ENCODE assay signal across 15 mouse cellular contexts in the genomic region with DNA sequence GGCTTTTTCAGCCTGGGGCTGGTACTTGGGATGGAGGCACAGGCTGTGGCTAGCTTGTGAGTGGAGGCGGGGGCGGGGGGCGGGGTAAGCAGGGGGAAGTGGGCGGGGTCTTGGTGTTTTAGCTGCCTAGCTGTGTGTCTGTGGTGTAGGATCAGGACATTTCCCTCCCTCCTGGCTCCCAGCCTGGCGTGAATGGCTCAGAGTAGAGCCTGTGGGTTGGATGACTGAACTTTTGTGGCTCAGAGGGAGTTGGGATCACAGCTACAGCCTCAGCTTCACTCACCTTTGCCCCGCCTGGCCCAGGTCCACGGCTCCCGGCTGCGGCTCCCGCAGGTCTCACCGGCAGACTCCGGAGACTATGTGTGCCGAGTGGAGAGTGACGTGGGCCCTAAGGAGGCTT. TPM values are rescaled to one million over a fixed set of nuclear protein-coding genes. Genes with fewer than 3 reads are reported as not detected.
A peak's percentile ranks its signal among the peaks of the same experiment; 100 is the strongest.
DNase-seq lines count a peak whose midpoint lies in the region; ATAC-seq lines count a peak whose summit lies in the region.
"Had no signal": no experiment of that assay in that cellular context is flagged by ENCODE, and none has a peak within 500 bp of the region (broad histone marks: within the 10 kb centered on the region; RNA-seq: fewer than 3 reads in every experiment).

No protein-coding gene starts in this region.

- DNase-seq in heart, postnatal 10 days: peak; percentile 61 to 63
- no peak for DNase-seq in heart, postnatal 25 days (ENCODE audit: low spot score)
- DNase-seq in ES-CJ7 (ENCODE audit: low read depth, low spot score): peak; percentile 38
- peak; percentile 89 for DNase-seq in kidney, postnatal 14 days
- DNase-seq in right cerebral cortex, postnatal 25 days: no peak
- no peak for DNase-seq in urinary bladder, adult 2 months (ENCODE audit: low spot score)
- DNase-seq in ovary, adult 18-20 months (ENCODE audit: low spot score): no peak

- ATAC-seq in common myeloid progenitor, adult 5-6 weeks (replicated peaks; ENCODE audit: low read depth, poor library complexity, severe bottlenecking): peak; percentile 57; the same call in 1 of the 2 replicates
- ATAC-seq: forebrain, embryonic 15.5 days; intestine, embryonic 16.5 days had no signal

- intact Hi-C loops in heart, postnatal 10 days (cut with DNase I): no loop called here
- intact Hi-C loops in heart, postnatal 25 days (cut with DNase I): no loop called here

RNA-seq across cellular contexts. Expression of a gene that starts 34.0 kb away (rescaled TPM):
- total RNA-seq in heart, postnatal 10 days (2021): not detected
- not detected for total RNA-seq in heart, postnatal 25 days (2021)
- total RNA-seq in common myeloid progenitor, adult 5-6 weeks (2017): not detected in 2 replicates
- not detected in 2 replicates for polyA plus RNA-seq in urinary bladder, adult 2 months (2012; rRNA removed)
- total RNA-seq: G1E; left cerebral cortex, postnatal 36 days had no signal
- polyA plus RNA-seq: cortical plate, adult 2 months; G1E; heart, embryonic 13.5 days; intestine, embryonic 16.5 days; macrophage had no signal

RNA-seq across cellular contexts. Expression of a gene that starts 53.2 kb away (rescaled TPM):
- total RNA-seq in heart, postnatal 10 days (2021): 10 to 100 TPM; 37.9 to 45.7 TPM
- total RNA-seq in heart, postnatal 25 days (2021): 10 to 100 TPM; 33.0 to 33.3 TPM
- 150 and 164 TPM in 2 replicates for total RNA-seq in common myeloid progenitor, adult 5-6 weeks (2017)
- 75.9 and 80.7 TPM in 2 replicates for polyA plus RNA-seq in urinary bladder, adult 2 months (2012; rRNA removed)

Comparison
In these comparisons a context has a peak if more than half of its experiments do, and no peak if none do; other contexts are left out.
1. DNase-seq: peak in heart, postnatal 10 days (2 of 2), ES-CJ7 (single experiment) and kidney, postnatal 14 days (single experiment); none in heart, postnatal 25 days (single experiment), right cerebral cortex, postnatal 25 days (single experiment), urinary bladder, adult 2 months (single experiment) and ovary, adult 18-20 months (single experiment).